Mouse (Mus musculus) T-helper 17 cell (primary cell): Measurements from ENCODE around the gene Zfp787.

Experiments
- in situ Hi-C, 2 experiments: fragments of 300-600 bp; cut with MboI, MseI; formaldehyde crosslinking; loops; 1 replicate in 1 of 2; 2 replicates in 1 of 2; pipeline ENCODE4 v1.15.1; 2025; ENCODE audit warnings: high pct_unique_total_duplicates in 2 of 2

The Zfp787 gene

DNA sequence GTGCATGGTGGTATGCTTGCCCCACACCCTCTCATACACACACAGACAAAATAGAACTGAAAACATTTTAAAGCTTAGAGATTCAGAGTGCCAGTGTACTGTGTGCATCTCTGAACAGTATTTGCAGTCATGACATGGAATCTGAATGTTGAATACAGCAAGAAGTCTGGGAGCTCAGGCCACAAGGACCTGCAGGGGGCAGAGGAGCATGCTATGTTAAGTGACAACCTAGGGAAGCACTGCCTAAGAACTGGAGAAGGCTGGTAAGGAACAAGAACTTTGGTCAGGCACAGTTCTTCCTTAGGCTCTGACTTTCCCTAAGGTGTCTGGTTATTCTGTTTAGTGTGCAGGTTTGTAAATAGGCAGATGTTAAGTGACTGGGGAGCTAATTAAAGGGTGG, 19.3 kb downstream of the Zfp787 start:
- in situ Hi-C loops, result loop anchor here in 1 of 2 experiments (25.0 kb wide), 1 partner anchor 1001 kb away; the partner anchor contains the start of gene Zfp773

DNA sequence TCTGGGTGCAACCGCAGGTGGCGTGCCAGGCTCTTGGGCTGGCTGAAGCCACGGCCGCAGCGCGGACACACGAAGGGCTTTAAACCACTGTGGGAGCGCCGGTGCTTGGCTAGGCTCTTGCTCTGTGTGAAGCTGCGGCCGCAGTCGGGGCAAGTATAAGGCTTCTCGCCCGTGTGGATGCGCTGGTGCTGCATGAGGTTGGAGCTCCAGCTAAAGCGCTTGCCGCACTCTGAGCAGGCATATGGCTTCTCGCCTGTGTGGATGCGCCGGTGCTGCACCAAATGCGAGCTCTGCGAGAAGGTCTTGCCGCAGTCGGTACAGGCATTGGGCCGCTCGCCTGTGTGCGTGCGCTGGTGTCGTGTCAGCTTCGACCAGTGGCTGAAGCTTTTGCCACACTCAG, 23.2 kb downstream of the Zfp787 start:
- in situ Hi-C loops, result loop anchor here in 1 of 2 experiments (25.0 kb wide), 1 partner anchor 1005 kb away; the partner anchor contains the start of gene Zfp773

DNA sequence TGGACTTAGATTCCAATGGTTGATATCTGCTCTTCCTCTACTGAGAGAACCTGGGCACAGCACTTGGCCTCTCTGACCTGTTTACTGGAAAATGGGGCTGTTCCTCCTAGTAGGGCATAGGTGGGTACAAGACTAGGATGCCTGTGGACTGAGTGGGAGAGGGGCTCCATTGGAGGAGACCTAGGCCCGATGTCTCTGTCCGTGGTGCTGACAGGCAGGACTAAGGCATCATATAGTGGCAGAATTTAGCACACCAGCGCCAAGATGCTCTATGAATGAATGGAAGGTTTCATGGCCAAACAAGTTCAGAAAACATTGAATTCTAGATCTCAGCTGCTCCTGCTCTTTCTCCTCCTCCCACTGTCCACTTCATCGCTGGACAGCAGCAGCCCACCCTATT, 25.5 kb downstream of the Zfp787 start:
- in situ Hi-C loops, result loop anchor here in 1 of 2 experiments (25.0 kb wide), 1 partner anchor 1007 kb away; the partner anchor contains the start of gene Zfp773

DNA sequence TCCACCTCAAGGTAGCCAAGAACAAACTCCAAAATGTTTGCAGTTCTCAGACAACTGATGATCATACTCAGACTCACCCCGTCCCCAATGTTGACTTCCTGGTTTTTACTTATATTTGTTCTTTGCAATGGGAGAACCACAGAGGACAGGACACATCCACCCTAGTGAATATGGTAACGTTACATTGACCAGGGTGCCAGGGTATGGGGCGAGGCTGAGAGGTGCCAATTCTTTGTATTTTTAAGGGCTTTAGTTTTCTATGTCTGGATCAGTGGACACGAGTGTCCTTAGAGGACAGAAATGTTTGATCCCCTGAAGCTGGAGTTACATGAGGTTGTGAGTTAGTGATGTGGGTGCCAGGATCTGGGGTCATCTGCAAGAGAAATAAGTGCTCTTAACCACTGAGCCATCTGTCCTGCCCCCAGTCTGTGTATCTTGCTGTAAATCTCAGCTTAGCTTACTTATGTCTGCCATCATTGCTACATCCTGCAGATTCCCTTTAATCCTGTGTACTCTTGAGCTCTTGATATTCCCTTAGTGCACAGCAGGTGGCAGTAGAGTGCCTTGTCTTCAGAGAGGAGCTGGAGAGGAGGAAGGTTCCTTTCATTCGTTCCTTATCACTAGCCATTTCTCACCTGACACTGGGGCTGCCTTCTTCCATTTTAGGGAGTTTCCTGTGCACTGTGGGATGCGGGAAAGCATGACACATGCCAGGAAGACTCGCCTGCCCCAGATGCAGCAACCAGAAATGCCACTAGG, 28.9 kb downstream of the Zfp787 start:
- in situ Hi-C loops, result loop anchor here (5.0 to 25.0 kb wide), 3 partner anchors 65 to 1010 kb away; partner anchors contain the start of gene Zfp773 (in 1 of the 2)

DNA sequence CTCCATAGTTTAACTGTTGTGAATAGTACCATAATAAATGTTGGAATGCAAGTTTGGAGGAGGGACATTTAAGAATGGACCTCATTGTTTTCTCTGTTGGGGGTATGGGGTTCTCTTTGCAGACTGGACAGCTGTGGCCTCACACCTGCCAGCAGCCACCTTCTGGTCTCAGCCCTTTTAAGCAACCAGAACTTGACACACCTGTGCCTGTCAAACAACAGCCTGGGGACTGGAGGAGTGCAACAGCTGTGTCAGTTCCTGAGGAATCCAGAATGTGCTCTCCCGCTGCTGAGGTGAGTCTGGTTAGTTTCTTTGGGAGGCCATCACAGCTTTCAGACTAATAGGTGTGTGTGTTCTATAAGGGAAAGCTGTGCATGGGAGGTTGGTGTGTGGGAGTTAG, 34.7 kb downstream of the Zfp787 start:
- in situ Hi-C loops, result loop anchor here in 1 of 2 experiments (10.0 kb wide), 1 partner anchor 414 kb away; no protein-coding TSS in a partner anchor

DNA sequence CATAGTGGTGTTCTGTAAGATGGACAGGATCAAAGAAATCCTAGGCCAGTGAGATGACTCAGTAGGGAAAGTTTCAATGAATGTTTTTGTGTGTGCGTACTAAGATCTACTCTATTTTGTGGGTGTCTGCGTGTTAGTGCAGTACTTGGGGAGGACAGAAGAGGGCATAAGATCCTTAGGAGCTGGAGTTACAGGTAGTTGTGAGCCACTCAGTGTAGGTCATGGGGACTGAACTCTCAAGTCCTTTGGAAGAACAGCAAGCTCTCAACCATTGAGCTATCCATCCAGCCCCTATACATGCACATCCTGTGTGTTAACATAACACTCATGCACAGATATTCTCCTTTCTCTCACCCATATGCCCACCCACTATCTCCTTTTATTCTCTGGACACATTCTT, 35.7 kb downstream of the Zfp787 start:
- in situ Hi-C loops, result loop anchor here in 1 of 2 experiments (10.0 kb wide), 1 partner anchor 415 kb away; no protein-coding TSS in a partner anchor

DNA sequence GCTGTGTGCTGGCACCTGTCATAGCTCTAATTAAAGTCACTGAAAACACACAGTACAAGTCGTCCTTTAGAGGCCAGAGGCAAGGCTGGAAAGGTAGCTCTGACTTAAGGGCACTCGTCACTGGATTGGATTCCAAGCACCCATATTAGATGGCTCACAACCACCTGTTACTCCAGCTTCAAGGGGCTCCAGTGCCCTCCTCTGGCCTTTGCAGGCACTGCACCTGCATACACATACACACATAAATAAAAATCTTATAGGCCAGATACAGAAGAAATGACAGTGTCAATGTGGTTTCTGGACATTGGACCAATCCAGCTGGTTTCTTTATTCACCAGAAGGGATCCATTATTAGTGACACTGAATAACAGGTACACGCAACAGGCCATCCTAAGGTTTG, 36.3 kb downstream of the Zfp787 start:
- in situ Hi-C loops, result no loop called here
